Mouse (Mus musculus) myocyte (in vitro differentiated cells): Measurements from ENCODE around the gene Ubxn11. TPM values are rescaled to one million over a fixed set of nuclear protein-coding genes. Genes with fewer than 3 reads are reported as not detected.

Experiments
- H3K27me3 ChIP-seq: one replicate; pipeline ENCODE4 v1.6.1; 2011; ENCODE audit not compliant: control insufficient read depth, insufficient read depth, insufficient read length
- H3K36me3 ChIP-seq: one replicate; pipeline ENCODE4 v1.6.1; 2011; ENCODE audit not compliant: control insufficient read depth, insufficient read depth
- H3K4me2 ChIP-seq: one replicate; pipeline ENCODE4 v1.6.1; 2011; ENCODE audit warnings: low read depth, control low read depth
- H3K4me3 ChIP-seq: one replicate; pipeline ENCODE4 v1.5.1; 2011; ENCODE audit warnings: mild to moderate bottlenecking, control low read depth, moderate library complexity
- H3K79me2 ChIP-seq: one replicate; pipeline ENCODE4 v1.6.1; 2011; ENCODE audit not compliant: control insufficient read depth, insufficient read depth
- H3ac ChIP-seq: one replicate; pipeline ENCODE4 v1.6.1; 2011; ENCODE audit not compliant: control insufficient read depth, insufficient read length
- CEBPB ChIP-seq: IDR thresholded peaks from 2 replicates; pipeline ENCODE4 v1.6.1; 2011; ENCODE audit warnings: mild to moderate bottlenecking, moderate library complexity; ENCODE audit not compliant: poor library complexity, insufficient read depth, severe bottlenecking
- E2F4 ChIP-seq: IDR thresholded peaks from one replicate; pipeline ENCODE4 v1.6.1; 2011; ENCODE audit warnings: mild to moderate bottlenecking, control low read depth, moderate library complexity; ENCODE audit not compliant: insufficient read depth
- MAX ChIP-seq: IDR thresholded peaks from one replicate; pipeline ENCODE4 v1.6.1; 2011; ENCODE audit warnings: low read depth, mild to moderate bottlenecking, control low read depth
- MYOD1 ChIP-seq, 3 experiments: IDR thresholded peaks; one replicate each; pipeline ENCODE4 v1.6.1; 2011; ENCODE audit warnings: control low read depth in 2 of 3, low read depth in 2 of 3, mild to moderate bottlenecking in 2 of 3, moderate library complexity in 1 of 3; ENCODE audit not compliant: insufficient read length in 2 of 3, control insufficient read depth in 1 of 3
- MYOG ChIP-seq, 3 experiments: IDR thresholded peaks; one replicate each; pipeline ENCODE4 v1.6.1; 2011; ENCODE audit warnings: control low read depth in 2 of 3, low read depth in 2 of 3, mild to moderate bottlenecking in 2 of 3; ENCODE audit not compliant: insufficient read length in 2 of 3, control insufficient read depth in 1 of 3, insufficient read depth in 1 of 3
- POLR2A ChIP-seq: IDR thresholded peaks from one replicate; pipeline ENCODE4 v1.6.1; 2011; ENCODE audit warnings: low read depth, mild to moderate bottlenecking, control low read depth, moderate library complexity; ENCODE audit not compliant: insufficient read length
- POLR2AphosphoS2 ChIP-seq: IDR thresholded peaks from one replicate; pipeline ENCODE4 v1.6.1; 2011; ENCODE audit warnings: low read depth, control low read depth; ENCODE audit not compliant: insufficient read length
- REST ChIP-seq: IDR thresholded peaks from one replicate; pipeline ENCODE4 v1.6.1; 2011; ENCODE audit warnings: mild to moderate bottlenecking, control low read depth, moderate library complexity; ENCODE audit not compliant: insufficient read depth, insufficient read length
- SRF ChIP-seq: IDR thresholded peaks from one replicate; pipeline ENCODE4 v1.6.1; 2011; ENCODE audit warnings: low read depth; ENCODE audit not compliant: control insufficient read depth, insufficient read length
- TCF12 ChIP-seq: IDR thresholded peaks from one replicate; pipeline ENCODE4 v1.6.1; 2011; ENCODE audit warnings: mild to moderate bottlenecking, control low read depth; ENCODE audit not compliant: poor library complexity, insufficient read depth, severe bottlenecking
- TCF3 ChIP-seq: IDR thresholded peaks from one replicate; pipeline ENCODE4 v1.6.1; 2011; ENCODE audit warnings: low read depth, control low read depth; ENCODE audit not compliant: insufficient read length
- USF1 ChIP-seq: IDR thresholded peaks from one replicate; pipeline ENCODE4 v1.6.1; 2011; ENCODE audit warnings: low read depth, mild to moderate bottlenecking, control low read depth, moderate library complexity
- polyA plus RNA-seq: library from polyadenylated mRNA; unstranded; fragments of >200 nt; fragmentation: generic; extraction: Trizol; gene quantifications from one replicate; pipeline ENCODE4 v1.2.1, GENCODE M21; 2012; ENCODE audit warnings: missing spikeins

Gene Ubxn11
- polyA plus RNA-seq, 1 experiment = 1.5 TPM

GRCm38 (mm10) chr4:134113356-134113994 is 11.1 kb downstream of the Ubxn11 start:
- Histone ChIP-seq H3K79me2 (no peaks in the 10 kb centered on the region), H3K27me3 (no peaks in the 10 kb centered on the region), H3K4me3 (no peak overlapping the region), H3ac (no peak overlapping the region), H3K4me2 (no peak overlapping the region), H3K36me3 (no peaks in the 10 kb centered on the region)
- no peak for TF ChIP-seq MAX

- Histone ChIP-seq H3K36me3 (no peaks in the 10 kb centered on the region), H3K4me2 (no peak overlapping the region), H3K27me3 (no peaks in the 10 kb centered on the region), H3K4me3 (no peak overlapping the region), H3K79me2 (no peaks in the 10 kb centered on the region), H3ac (no peak overlapping the region)
- TF ChIP-seq POLR2AphosphoS2 (no peak), MYOD1 (IDR thresholded peaks at IDR 0.05; ENCODE audit: control insufficient read depth in 1 of 3, insufficient read length in 2 of 3, low read depth in 2 of 3) (no peak), E2F4 (no peak), USF1 (no peak), MAX (no peak), TCF12 (no peak), TCF3 (no peak), MYOG (IDR thresholded peaks at IDR 0.05; ENCODE audit: control insufficient read depth in 1 of 3, insufficient read depth in 1 of 3, insufficient read length in 2 of 3, low read depth in 2 of 3) (no peak), CEBPB (no peak), REST (no peak), POLR2A (no peak), SRF (no peak)
Observed at GRCm38 (mm10) chr4:134114038-134114437, 11.7 kb downstream of the Ubxn11 start.

GRCm38 (mm10) chr4:134115215-134116144 is 13.1 kb downstream of the Ubxn11 start:
- Histone ChIP-seq H3ac (no peak overlapping the region), H3K4me3 (no peak overlapping the region), H3K4me2 (no peak overlapping the region), H3K36me3 (no peaks in the 10 kb centered on the region), H3K27me3 (no peaks in the 10 kb centered on the region), H3K79me2 (no peaks in the 10 kb centered on the region)
- TF ChIP-seq CEBPB = no peak
- TF ChIP-seq TCF3 = no peak
- TF ChIP-seq USF1 = no peak
- no peak for TF ChIP-seq POLR2AphosphoS2
- no peak for TF ChIP-seq MAX
- no peak for TF ChIP-seq POLR2A
- no peak for TF ChIP-seq MYOD1 (IDR thresholded peaks at IDR 0.05; ENCODE audit: control insufficient read depth in 1 of 3, insufficient read length in 2 of 3, low read depth in 2 of 3)
- no peak for TF ChIP-seq E2F4
- no peak for TF ChIP-seq REST
- TF ChIP-seq MYOG (IDR thresholded peaks at IDR 0.05; ENCODE audit: control insufficient read depth in 1 of 3, insufficient read depth in 1 of 3, insufficient read length in 2 of 3, low read depth in 2 of 3) = no peak
- no peak for TF ChIP-seq SRF
- no peak for TF ChIP-seq TCF12

GRCm38 (mm10) chr4:134116501-134116900 is 14.1 kb downstream of the Ubxn11 start:
- H3K27me3 ChIP-seq = no peaks in the 10 kb centered on the region
- no peaks in the 10 kb centered on the region for H3K36me3 ChIP-seq
- H3K4me2 ChIP-seq = no peak overlapping the region
- no peak overlapping the region for H3ac ChIP-seq
- H3K79me2 ChIP-seq = no peaks in the 10 kb centered on the region
- TF ChIP-seq TCF12 = no peak
- no peak for TF ChIP-seq POLR2AphosphoS2
- no peak for TF ChIP-seq SRF
- TF ChIP-seq POLR2A = no peak
- no peak for TF ChIP-seq TCF3
- no peak for TF ChIP-seq MYOD1 (IDR thresholded peaks at IDR 0.05; ENCODE audit: control insufficient read depth in 1 of 3, insufficient read length in 2 of 3, low read depth in 2 of 3)
- no peak for TF ChIP-seq CEBPB
- TF ChIP-seq USF1 = no peak
- no peak for TF ChIP-seq MAX
- no peak for TF ChIP-seq MYOG (IDR thresholded peaks at IDR 0.05; ENCODE audit: control insufficient read depth in 1 of 3, insufficient read depth in 1 of 3, insufficient read length in 2 of 3, low read depth in 2 of 3)
- no peak overlapping the region for H3K4me3 ChIP-seq

GRCm38 (mm10) chr4:134117012-134117411 is 14.6 kb downstream of the Ubxn11 start:
- Histone ChIP-seq H3K4me3 (no peak overlapping the region), H3ac (no peak overlapping the region), H3K36me3 (no peaks in the 10 kb centered on the region), H3K27me3 (no peaks in the 10 kb centered on the region), H3K4me2 (no peak overlapping the region), H3K79me2 (no peaks in the 10 kb centered on the region)
- TF ChIP-seq TCF3 (no peak), E2F4 (no peak), TCF12 (no peak), MAX (no peak), CEBPB (no peak), MYOG (IDR thresholded peaks at IDR 0.05; ENCODE audit: control insufficient read depth in 1 of 3, insufficient read depth in 1 of 3, insufficient read length in 2 of 3, low read depth in 2 of 3) (no peak), POLR2AphosphoS2 (no peak), POLR2A (no peak), SRF (no peak), MYOD1 (IDR thresholded peaks at IDR 0.05; ENCODE audit: control insufficient read depth in 1 of 3, insufficient read length in 2 of 3, low read depth in 2 of 3) (no peak), USF1 (no peak)
